Mouse (Mus musculus) small intestine, adult 2 months (tissue): ENCODE results near the gene Lrrc8a. TPM values are rescaled to one million over a fixed set of nuclear protein-coding genes. Genes with fewer than 3 reads are reported as not detected.

ENCODE experiments used
- H3K27ac ChIP-seq: fragments of 200-500 bp; 2 replicates; pipeline ENCODE4 v1.5.1; 2012; ENCODE audit warnings: low read depth, low read length, control low read depth, inconsistent platforms; ENCODE audit not compliant: insufficient read depth
- H3K27me3 ChIP-seq: fragments of 200-500 bp; 2 replicates; pipeline ENCODE4 v1.6.1; 2012; ENCODE audit warnings: mild to moderate bottlenecking, moderate library complexity, low read length, inconsistent platforms; ENCODE audit not compliant: control insufficient read depth, insufficient read depth
- H3K36me3 ChIP-seq: fragments of 200-500 bp; 2 replicates; pipeline ENCODE4 v1.6.1; 2012; ENCODE audit warnings: mild to moderate bottlenecking, low read length, control low read depth, inconsistent platforms; ENCODE audit not compliant: control insufficient read depth, insufficient read depth
- H3K4me1 ChIP-seq: fragments of 200-500 bp; 2 replicates; pipeline ENCODE4 v1.6.1; 2012; ENCODE audit warnings: low read length, inconsistent platforms, mixed read lengths; ENCODE audit not compliant: control insufficient read depth, insufficient read depth, insufficient read length
- H3K4me3 ChIP-seq: fragments of 200-500 bp; 2 replicates; pipeline ENCODE4 v1.5.1; 2012; ENCODE audit warnings: low read depth, mild to moderate bottlenecking, control low read depth, inconsistent platforms, low read length, moderate library complexity
- CTCF ChIP-seq: fragments of 200-500 bp; IDR thresholded peaks from 2 replicates; pipeline ENCODE4 v1.5.1; 2012; ENCODE audit warnings: low read depth, mild to moderate bottlenecking, control low read depth, inconsistent platforms, low read length, moderate library complexity, mixed read lengths; ENCODE audit not compliant: insufficient replicate concordance, insufficient read length; ENCODE audit errors: extremely low read depth
- POLR2A ChIP-seq: fragments of 200-500 bp; IDR thresholded peaks from 2 replicates; pipeline ENCODE4 v1.6.1; 2012; ENCODE audit warnings: low read depth, mild to moderate bottlenecking, control low read depth, inconsistent platforms, low read length, moderate library complexity
- WGBS: fragments of 180-500 bp; shearing (Covaris S2); methylation state at CpG from one replicate; pipeline ENCODE4 v1.1.7; 2018; 5-methylcytosine and 5-hydroxymethylcytosine counted together
- polyA plus RNA-seq: library from polyadenylated mRNA; depleted of rRNA; stranded (reverse); fragments of >200 nt; gene quantifications from 2 replicates; pipeline ENCODE4 v1.2.3, GENCODE M21; 2012

Lrrc8a gene
- polyA plus RNA-seq, 1 experiment: 27.4 TPM

GRCm38 (mm10) chr2:30205255-30205628 is 32.3 kb upstream of the Lrrc8a start:
- TF ChIP-seq CTCF: no peak
- TF ChIP-seq POLR2A: no peak
- Histone ChIP-seq H3K4me1 (peaks cover 17% of the 10 kb centered on the region; the same call in 1 of the 2 replicates), H3K27ac (peak overlapping the region; percentile 74), H3K36me3 (no peaks in the 10 kb centered on the region), H3K4me3 (peak overlapping the region; percentile 84), H3K27me3 (no peaks in the 10 kb centered on the region)
- WGBS: 1% methylated on average over 13 of the region's 13 CpGs

DNA sequence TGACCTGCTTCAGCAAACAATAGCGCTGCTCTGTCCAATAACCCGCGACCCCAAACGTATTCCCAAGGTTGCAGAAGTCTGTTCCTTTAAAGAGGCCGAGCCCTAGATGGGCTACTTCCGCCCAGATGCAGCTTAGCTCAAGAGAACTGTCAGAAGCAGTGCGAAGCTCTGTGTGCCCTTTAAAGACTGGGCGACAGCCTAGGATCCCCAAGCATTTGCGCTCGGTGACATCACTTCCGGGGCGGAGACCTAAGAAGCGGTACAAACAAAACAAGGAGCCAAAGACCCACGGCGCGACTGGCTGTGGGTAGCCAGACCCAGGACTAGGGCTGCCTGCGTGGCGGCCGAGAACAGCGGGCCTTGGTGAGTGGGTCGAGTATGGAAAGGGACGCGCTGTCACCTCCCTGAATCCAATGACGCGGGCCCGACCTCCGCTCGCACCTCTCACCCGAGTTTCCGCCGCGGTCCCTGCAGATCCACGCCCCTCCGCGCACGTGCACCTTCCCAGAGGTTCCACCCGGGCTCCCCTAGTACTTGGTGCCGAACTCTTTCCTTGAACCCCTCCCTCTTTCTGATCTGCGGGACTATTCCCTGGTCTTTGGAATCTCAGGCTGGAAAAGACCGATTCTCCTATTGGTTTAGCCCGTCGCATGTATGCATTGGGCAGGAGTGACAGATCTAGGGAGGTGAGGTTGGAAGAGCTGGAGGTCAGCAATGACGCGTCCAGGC is 31.7 kb upstream of the Lrrc8a start, which contains the start of gene Kyat1:
Kyat1 (minus strand) TSS at position 219 of the 729 bp plus-strand sequence.
- peaks cover 14% of the 10 kb centered on the region; the same call in 1 of the 2 replicates for H3K4me1 ChIP-seq
- H3K36me3 ChIP-seq: no peaks in the 10 kb centered on the region
- peak; percentile 86 for TF ChIP-seq POLR2A
- TF ChIP-seq CTCF: no peak
- peak within 1 kb of the TSS; percentile 84 for H3K4me3 ChIP-seq
- WGBS: under 1% methylated on average over 44 of the region's 44 CpGs
- H3K27ac ChIP-seq: peak within 1 kb of the TSS; percentile 74
- H3K27me3 ChIP-seq: no peaks in the 10 kb centered on the region

DNA sequence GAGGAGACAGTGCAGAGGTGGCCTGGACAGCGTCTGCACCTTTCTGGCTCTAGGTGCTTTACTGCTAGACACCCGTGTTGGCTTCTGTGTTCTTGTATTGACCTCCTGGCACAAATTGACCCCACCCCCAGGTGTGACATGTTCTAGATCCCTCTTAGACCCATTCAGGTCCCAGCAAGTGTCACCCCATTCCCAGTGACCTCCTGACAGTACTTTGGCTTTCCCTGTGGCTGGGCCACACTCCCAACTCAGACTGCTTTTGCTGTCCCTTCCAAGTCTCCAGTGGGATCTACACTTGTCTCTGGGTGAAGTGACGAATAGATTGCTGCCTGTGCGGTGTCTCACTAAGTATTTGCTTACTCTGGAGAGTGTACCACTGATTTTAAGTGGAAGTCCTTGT is 30.1 kb upstream of the Lrrc8a start:
- H3K4me3 ChIP-seq: no peak overlapping the region
- 84% methylated on average over 4 of the region's 4 CpGs for WGBS
- no peak for TF ChIP-seq CTCF
- no peak for TF ChIP-seq POLR2A
- H3K27ac ChIP-seq: no peak overlapping the region
- H3K36me3 ChIP-seq: no peaks in the 10 kb centered on the region
- H3K27me3 ChIP-seq: no peaks in the 10 kb centered on the region
- peaks cover 10% of the 10 kb centered on the region; the same call in 1 of the 2 replicates for H3K4me1 ChIP-seq

DNA sequence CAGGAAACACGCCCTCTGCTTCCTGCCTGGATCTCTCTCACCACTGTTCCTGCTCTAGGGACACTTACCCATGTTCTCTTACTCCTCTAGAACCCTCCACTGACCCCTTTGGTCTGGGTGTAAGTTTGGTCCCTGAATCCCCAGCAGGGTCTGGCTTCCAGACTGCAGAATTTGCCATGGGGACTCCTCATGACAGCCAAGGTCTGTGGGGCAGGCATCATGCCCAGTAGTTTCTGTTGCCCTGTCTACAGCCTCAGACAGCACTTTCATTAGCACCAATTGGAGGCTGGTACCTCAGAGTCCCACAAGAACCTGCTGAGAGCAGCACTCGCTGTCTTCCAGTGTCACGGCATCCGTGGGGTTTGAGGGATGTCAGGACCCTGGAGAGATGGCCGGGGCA is 29.6 kb upstream of the Lrrc8a start:
- no peaks in the 10 kb centered on the region for H3K27me3 ChIP-seq
- H3K4me3 ChIP-seq: no peak overlapping the region
- TF ChIP-seq CTCF (no peak), POLR2A (no peak)
- peaks cover 7% of the 10 kb centered on the region; the same call in 1 of the 2 replicates for H3K4me1 ChIP-seq
- no peaks in the 10 kb centered on the region for H3K36me3 ChIP-seq
- H3K27ac ChIP-seq: no peak overlapping the region
- WGBS: 87% methylated on average over 5 of the region's 5 CpGs

- Histone ChIP-seq H3K27me3 (no peaks in the 10 kb centered on the region), H3K4me3 (no peak overlapping the region), H3K4me1 (no peaks in the 10 kb centered on the region), H3K36me3 (no peaks in the 10 kb centered on the region), H3K27ac (no peak overlapping the region)
- no peak for TF ChIP-seq POLR2A
- TF ChIP-seq CTCF: no peak
- 79% methylated on average over 6 of the region's 6 CpGs for WGBS
Observed at GRCm38 (mm10) chr2:30211408-30212168, 25.9 kb upstream of the Lrrc8a start.

DNA sequence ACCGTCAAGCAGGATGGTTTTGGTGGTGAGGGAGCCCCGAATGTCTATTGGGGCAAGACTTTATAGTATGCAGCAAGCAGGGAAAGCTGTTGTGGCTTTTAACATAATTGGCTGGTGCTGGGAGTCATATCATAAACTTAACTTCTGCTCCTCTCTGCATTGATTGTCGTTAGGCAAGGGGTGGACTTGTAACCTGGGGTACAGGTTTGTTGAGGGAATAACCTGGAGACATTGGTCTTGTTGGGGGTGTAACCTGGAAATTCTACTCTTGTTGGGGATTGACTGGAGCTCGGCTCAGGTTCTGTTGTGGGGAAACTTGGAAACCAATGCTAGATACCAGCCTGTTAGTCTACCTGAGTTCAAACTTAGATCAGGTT is 25.4 kb upstream of the Lrrc8a start:
- TF ChIP-seq POLR2A (no peak), CTCF (no peak)
- H3K27me3 ChIP-seq: no peaks in the 10 kb centered on the region
- no peak overlapping the region for H3K4me3 ChIP-seq
- 73% methylated on average over 4 of the region's 4 CpGs for WGBS
- H3K27ac ChIP-seq: no peak overlapping the region
- no peaks in the 10 kb centered on the region for H3K4me1 ChIP-seq
- no peaks in the 10 kb centered on the region for H3K36me3 ChIP-seq

- no peaks in the 10 kb centered on the region for H3K36me3 ChIP-seq
- no peaks in the 10 kb centered on the region for H3K27me3 ChIP-seq
- no peak for TF ChIP-seq POLR2A
- TF ChIP-seq CTCF: no peak
- 60% methylated on average over 1 of the region's 1 CpGs for WGBS
- no peak overlapping the region for H3K27ac ChIP-seq
- no peaks in the 10 kb centered on the region for H3K4me1 ChIP-seq
- H3K4me3 ChIP-seq: no peak overlapping the region
Observed at GRCm38 (mm10) chr2:30212951-30213350, 24.6 kb upstream of the Lrrc8a start.
